Mouse (Mus musculus): Measurements from ENCODE around the gene Rnf145.

- TF ChIP-seq CTCF (IDR thresholded peaks at IDR 0.05; ENCODE audit: borderline replicate concordance, control insufficient read depth, extremely low read depth, insufficient read depth, low read length, poor library complexity): no peak
- no peak for TF ChIP-seq POLR2A (IDR thresholded peaks at IDR 0.05; ENCODE audit: control insufficient read depth, extremely low read depth, insufficient read depth, low read length, poor library complexity)
These were observed 29.6 kb upstream of the Rnf145 start for GRCm38 (mm10) chr11:44489117-44489516.

Measured in thymus, adult 2 months (tissue).